Mouse (Mus musculus): ENCODE data around the gene Prickle3. TPM values are rescaled to one million over a fixed set of nuclear protein-coding genes. Genes with fewer than 3 reads are reported as not detected.
"Not testable (repeated sequence)": the region's sequence is repeated elsewhere in the genome, so short reads cannot be mapped to it uniquely, and the experiment has no call there.

Gene Prickle3
- total RNA-seq, 4 experiments from 2014 or later = 13.4 to 22.6 (median 17.0) TPM

- no peak for DNase-seq (ENCODE audit: low spot score in 2 of 2)
Measured at GRCm38 (mm10) chrX:7670921-7671623, 14.0 kb downstream of the Prickle3 start, which contains the start of gene Plp2. Plp2 (minus strand) TSS chrX:7671390.

- DNase-seq (ENCODE audit: low spot score in 2 of 2) = no peak
Measured at GRCm38 (mm10) chrX:7672739-7673138, 15.7 kb downstream of the Prickle3 start.

GRCm38 (mm10) chrX:7673578-7674281 is 16.7 kb downstream of the Prickle3 start:
- no peak for DNase-seq (ENCODE audit: low spot score in 2 of 2)

- DNase-seq (ENCODE audit: low spot score in 2 of 2) = no peak
Measured at GRCm38 (mm10) chrX:7674284-7675000, 17.4 kb downstream of the Prickle3 start.

- DNase-seq (ENCODE audit: low spot score in 2 of 2) = no peak
Measured at GRCm38 (mm10) chrX:7675001-7675380, 17.9 kb downstream of the Prickle3 start.

- DNase-seq (ENCODE audit: low spot score in 2 of 2) = no peak
Measured at GRCm38 (mm10) chrX:7678986-7679385, 21.9 kb downstream of the Prickle3 start.

- DNase-seq (ENCODE audit: low spot score in 2 of 2) = peak; percentile 88 to 94
Measured at GRCm38 (mm10) chrX:7679405-7680056, 22.5 kb downstream of the Prickle3 start.

- DNase-seq (ENCODE audit: low spot score in 2 of 2) = no peak
Measured at GRCm38 (mm10) chrX:7680057-7680412, 23.0 kb downstream of the Prickle3 start.

GRCm38 (mm10) chrX:7680864-7681263 is 23.8 kb downstream of the Prickle3 start, which contains the start of gene Magix:
Magix (minus strand) TSS chrX:7681251.
- peak; percentile 14 to 52 for DNase-seq (ENCODE audit: low spot score in 2 of 2)

GRCm38 (mm10) chrX:7688321-7688720 is 31.3 kb downstream of the Prickle3 start:
- no peak for DNase-seq (ENCODE audit: low spot score in 2 of 2)

- no peak for DNase-seq (ENCODE audit: low spot score in 2 of 2)
Measured at GRCm38 (mm10) chrX:7690486-7690885, 33.4 kb downstream of the Prickle3 start.

GRCm38 (mm10) chrX:7692862-7693261 is 35.8 kb downstream of the Prickle3 start:
- DNase-seq (ENCODE audit: low spot score in 2 of 2) = no peak

- DNase-seq (ENCODE audit: low spot score in 2 of 2) = no peak
Measured at GRCm38 (mm10) chrX:7696520-7696919, 39.5 kb downstream of the Prickle3 start.

- peak; percentile 56 to 79 for DNase-seq (ENCODE audit: low spot score in 2 of 2)
Measured at GRCm38 (mm10) chrX:7696954-7697381, 39.9 kb downstream of the Prickle3 start, which contains the start of gene Gpkow. Gpkow (plus strand) TSS chrX:7697131.

GRCm38 (mm10) chrX:7713764-7714134 is 56.7 kb downstream of the Prickle3 start:
- DNase-seq (ENCODE audit: low spot score in 2 of 2) = not testable (repeated sequence)

- peak; percentile 89 to 95 for DNase-seq (ENCODE audit: low spot score in 2 of 2)
Measured at GRCm38 (mm10) chrX:7714135-7714899, 57.3 kb downstream of the Prickle3 start, which contains the start of gene Wdr45. Wdr45 (plus strand) TSS chrX:7714333.

GRCm38 (mm10) chrX:7716058-7716457 is 59.0 kb downstream of the Prickle3 start:
- not testable (repeated sequence) for DNase-seq (ENCODE audit: low spot score in 2 of 2)

Measured in gastrocnemius, adult 8-10 months (tissue).